Comparison of ENCODE assay signal across 23 mouse cellular contexts in the genomic region with DNA sequence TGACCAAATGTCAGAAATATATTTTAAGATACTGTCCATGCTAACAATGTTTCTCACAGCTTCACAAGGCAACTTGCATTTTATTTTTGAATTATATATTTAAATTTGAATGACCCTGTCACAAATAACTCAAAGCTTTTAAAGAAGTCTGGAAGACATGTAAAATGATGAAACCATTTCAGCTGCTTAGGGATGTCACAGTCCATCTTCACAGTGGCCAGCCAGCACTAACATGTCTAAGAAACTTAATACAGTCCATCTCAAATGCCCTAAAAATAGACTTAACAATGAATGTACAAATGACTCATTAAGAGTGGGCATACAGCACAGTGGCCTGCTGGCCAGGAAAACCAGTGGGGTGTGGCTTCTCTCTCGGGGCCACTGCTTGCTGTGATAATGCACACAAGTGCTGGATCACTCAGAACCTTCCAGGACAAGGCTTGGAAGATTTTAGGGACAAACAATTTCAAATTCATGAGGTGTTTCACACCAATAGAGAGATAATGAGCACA. TPM values are rescaled to one million over a fixed set of nuclear protein-coding genes. Genes with fewer than 3 reads are reported as not detected.
"Had no signal": no experiment of that assay in that cellular context is flagged by ENCODE, and none has a peak within 500 bp of the region (broad histone marks: within the 10 kb centered on the region; RNA-seq: fewer than 3 reads in every experiment).

No protein-coding gene starts in this region.

- H3K9ac ChIP-seq: lung, embryonic 14.5 days; midbrain, embryonic 12.5 days; neural tube, embryonic 12.5 days had no signal

- H3K9me3 ChIP-seq: midbrain, embryonic 10.5 days; midbrain, embryonic 12.5 days had no signal

- H3K27me3 ChIP-seq: midbrain, embryonic 12.5 days; neural tube, embryonic 12.5 days had no signal

- H3K4me3 ChIP-seq: midbrain, embryonic 10.5 days; midbrain, embryonic 12.5 days; neural tube, embryonic 12.5 days had no signal

- H3K27ac ChIP-seq: midbrain, embryonic 10.5 days; midbrain, embryonic 12.5 days; neural tube, embryonic 12.5 days had no signal

- H3K36me3 ChIP-seq: midbrain, embryonic 10.5 days; midbrain, embryonic 12.5 days; neural tube, embryonic 12.5 days had no signal

- H3K4me2 ChIP-seq: lung, embryonic 14.5 days; midbrain, embryonic 12.5 days; neural tube, embryonic 12.5 days had no signal

- ATAC-seq: midbrain, embryonic 16.5 days had no signal

- DNase-seq: lung, adult 18-20 months; lung, embryonic 14.5 days; lung, postnatal 10 days; lung, postnatal 4 days; midbrain, embryonic 14.5 days; retina, postnatal 1 day; right cerebral cortex, adult 18-20 months; right cerebral cortex, postnatal 25 days; right cerebral cortex, postnatal 4 days; spleen, adult 18-20 months; thymus, adult 18-20 months; thymus, postnatal 14 days; thymus, postnatal 36 days had no signal

- H3K4me1 ChIP-seq: midbrain, embryonic 10.5 days; midbrain, embryonic 12.5 days had no signal

RNA-seq across cellular contexts. Expression of gene Dcdc2c, which starts 37.9 kb away (rescaled TPM):
- total RNA-seq: megakaryocyte, adult 5-6 weeks; megakaryocyte-erythroid progenitor cell, adult 5-6 weeks had no signal
- polyA plus RNA-seq: liver, embryonic 16.5 days; midbrain, embryonic 14.5 days; midbrain, embryonic 16.5 days; neural tube, embryonic 12.5 days; small intestine, adult 2 months; stomach, embryonic 14.5 days; stomach, embryonic 16.5 days had no signal
